Mouse (Mus musculus) adrenal gland, adult 2 months (tissue): ENCODE results near the gene Csnk1g1. TPM values are rescaled to one million over a fixed set of nuclear protein-coding genes. Genes with fewer than 3 reads are reported as not detected.

Source experiments
- DNase-seq: peaks from one replicate; pipeline ENCODE4 v3.0.0; 2021
- polyA plus RNA-seq: library from polyadenylated mRNA; depleted of rRNA; stranded (reverse); fragments of >200 nt; gene quantifications from 2 replicates; pipeline ENCODE4 v1.2.3, GENCODE M21; 2012; rRNA removed
- total RNA-seq, 2 experiments: library from RNA; stranded (reverse); gene quantifications; 2 replicates each; pipeline ENCODE4 v1.2.3; 2021

Csnk1g1 gene
- total and polyA plus RNA-seq, 3 experiments, result 2.8 to 19.4 (median 16.3) TPM

- peak; percentile 30 for DNase-seq
Measured at GRCm38 (mm10) chr9:66068971-66069391, 160.3 kb downstream of the Csnk1g1 start.

GRCm38 (mm10) chr9:66069583-66069982, 160.9 kb downstream of the Csnk1g1 start, which contains the start of gene Snx22:
Snx22 (minus strand) TSS chr9:66069719.
- peak; percentile 94 for DNase-seq

- no peak for DNase-seq
Measured at GRCm38 (mm10) chr9:66070151-66070550, 161.4 kb downstream of the Csnk1g1 start.

GRCm38 (mm10) chr9:66072754-66073153, 164.0 kb downstream of the Csnk1g1 start:
- no peak for DNase-seq

GRCm38 (mm10) chr9:66078072-66078471, 169.3 kb downstream of the Csnk1g1 start:
- no peak for DNase-seq

GRCm38 (mm10) chr9:66078493-66078892, 169.8 kb downstream of the Csnk1g1 start:
- no peak for DNase-seq

GRCm38 (mm10) chr9:66080804-66081459, 172.2 kb downstream of the Csnk1g1 start:
- DNase-seq, result no peak

GRCm38 (mm10) chr9:66081999-66082398, 173.3 kb downstream of the Csnk1g1 start:
- DNase-seq, result no peak

GRCm38 (mm10) chr9:66084171-66084570, 175.4 kb downstream of the Csnk1g1 start:
- no peak for DNase-seq

GRCm38 (mm10) chr9:66087062-66087461, 178.3 kb downstream of the Csnk1g1 start:
- no peak for DNase-seq

GRCm38 (mm10) chr9:66088411-66088810, 179.7 kb downstream of the Csnk1g1 start:
- peak; percentile 77 for DNase-seq

GRCm38 (mm10) chr9:66090593-66091244, 182.0 kb downstream of the Csnk1g1 start:
- DNase-seq, result peak; percentile 49

GRCm38 (mm10) chr9:66091327-66092231, 182.9 kb downstream of the Csnk1g1 start:
- peak; percentile 42 for DNase-seq

GRCm38 (mm10) chr9:66092664-66093063, 183.9 kb downstream of the Csnk1g1 start:
- DNase-seq, result no peak

Other genes with a start within 250 kb of the Csnk1g1 start
- gene Oaz2, start 240.9 kb upstream of the Csnk1g1 start, total RNA-seq, result 100 to 1,000 TPM; 101 to 156 TPM
- gene Oaz2, start 240.9 kb upstream of the Csnk1g1 start, polyA plus RNA-seq, result 172 and 201 TPM in 2 replicates
- gene Zfp609, start 81.4 kb upstream of the Csnk1g1 start, total RNA-seq, result 10 to 100 TPM; 23.9 to 33.2 TPM
- 6.2 and 9.3 TPM in 2 replicates for gene Zfp609, start 81.4 kb upstream of the Csnk1g1 start, polyA plus RNA-seq
- 1 to 10 TPM in 1 of 2 experiments, under 1 TPM in 1; 0.97 to 1.8 TPM for gene Pclaf, start 18.7 kb upstream of the Csnk1g1 start, total RNA-seq
- 0.12 TPM in 1 of 2 replicates, not detected in the other for gene Pclaf, start 18.7 kb upstream of the Csnk1g1 start, polyA plus RNA-seq
- 10 to 100 TPM; 29.8 to 40.0 TPM for gene Trip4, start 130 bp upstream of the Csnk1g1 start, total RNA-seq
- gene Trip4, start 130 bp upstream of the Csnk1g1 start, polyA plus RNA-seq, result 7.2 and 8.9 TPM in 2 replicates
- 100 to 1,000 TPM; 245 to 310 TPM for gene Ppib, start 151.3 kb downstream of the Csnk1g1 start, total RNA-seq
- 68.3 and 78.6 TPM in 2 replicates for gene Ppib, start 151.3 kb downstream of the Csnk1g1 start, polyA plus RNA-seq
- gene Snx22, start 160.8 kb downstream of the Csnk1g1 start, total RNA-seq, result under 1 TPM; 0.29 to 0.48 TPM
- gene Snx22, start 160.8 kb downstream of the Csnk1g1 start, polyA plus RNA-seq, result 0.79 and 0.84 TPM in 2 replicates
- gene Snx1, start 217.7 kb downstream of the Csnk1g1 start, total RNA-seq, result 100 to 1,000 TPM; 112 to 118 TPM
- 58.9 and 59.7 TPM in 2 replicates for gene Snx1, start 217.7 kb downstream of the Csnk1g1 start, polyA plus RNA-seq
- gene Ciao2a, start 217.7 kb downstream of the Csnk1g1 start, total RNA-seq, result 10 to 100 TPM; 74.9 to 80.0 TPM
- gene Ciao2a, start 217.7 kb downstream of the Csnk1g1 start, polyA plus RNA-seq, result 4.9 and 5.2 TPM in 2 replicates
- gene Dapk2, start 249.3 kb downstream of the Csnk1g1 start, total RNA-seq, result 1 to 10 TPM; 4.5 to 9.7 TPM
- 1.4 and 3.0 TPM in 2 replicates for gene Dapk2, start 249.3 kb downstream of the Csnk1g1 start, polyA plus RNA-seq